Mouse (Mus musculus): ENCODE measurements around the gene Kcnip4. TPM values are rescaled to one million over a fixed set of nuclear protein-coding genes. Genes with fewer than 3 reads are reported as not detected.

Gene Kcnip4
- polyA plus RNA-seq (2015; fragmentation: Nextera tagmentation; extraction: Ambion mirVana), result 6.8 and 7.3 TPM in 2 replicates

DNA sequence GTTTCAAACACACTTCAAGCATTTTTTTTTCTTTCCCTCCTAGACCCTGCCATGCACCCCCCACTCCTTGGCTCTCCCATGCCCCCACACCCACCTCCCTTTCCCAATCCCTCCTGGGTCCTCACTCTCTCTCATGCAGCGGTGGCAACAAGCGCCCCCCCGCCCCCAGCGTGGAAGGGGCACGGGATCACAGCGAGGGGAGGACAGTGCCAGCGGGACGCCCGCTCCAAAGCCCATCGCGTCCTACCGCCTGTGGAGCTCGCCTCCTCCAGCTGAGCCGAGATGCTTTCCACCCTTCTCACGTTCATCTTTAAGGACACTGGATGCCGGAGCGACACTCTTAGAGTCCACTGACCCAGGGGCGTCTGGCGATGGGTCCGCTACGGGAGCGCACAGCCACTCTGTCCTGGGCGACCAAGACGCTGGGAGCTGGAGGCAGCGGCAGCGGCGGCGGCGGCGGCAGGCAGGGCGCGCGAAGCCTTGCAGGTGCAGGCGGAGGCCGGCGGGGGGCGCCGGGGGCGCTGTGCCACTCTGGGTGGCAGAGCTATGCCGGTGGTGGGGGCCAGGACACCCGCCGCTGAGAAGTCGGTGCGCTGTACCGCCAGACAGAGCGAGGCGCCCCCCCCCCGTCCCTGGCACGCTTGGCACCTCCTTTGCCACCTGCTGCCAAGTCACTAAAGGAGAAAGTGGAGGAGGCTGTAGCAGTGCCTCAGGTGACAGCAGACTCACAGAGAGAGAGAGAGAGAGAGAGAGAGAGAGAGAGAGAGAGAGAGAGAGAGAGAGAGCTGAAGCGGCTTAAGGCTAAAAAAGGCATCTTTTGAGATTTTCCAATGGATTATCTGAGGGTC, at the start of gene Kcnip4:
Gene Kcnip4 (minus strand): TSS at position 514 of the 848 bp plus-strand sequence.
- Histone ChIP-seq H3K27ac (no peak within 1 kb of the TSS), H3K9me3 (no peaks in the 10 kb centered on the region), H3K4me1 (replicated peaks) (0 out of 2 replicates have a peak, but pooled peaks cover 5% of the 10 kb centered on the region), H3K27me3 (peaks cover 20% of the 10 kb centered on the region), H3K4me2 (replicated peaks) (peak within 1 kb of the TSS; percentile 91), H3K4me3 (replicated peaks) (peak within 1 kb of the TSS; percentile 57), H3K36me3 (no peaks in the 10 kb centered on the region), H3K9ac (replicated peaks) (peak within 1 kb of the TSS; percentile 70)
- WGBS, result 2% methylated on average over 50 of the region's 50 CpGs
- peak; percentile 96 for ATAC-seq

DNA sequence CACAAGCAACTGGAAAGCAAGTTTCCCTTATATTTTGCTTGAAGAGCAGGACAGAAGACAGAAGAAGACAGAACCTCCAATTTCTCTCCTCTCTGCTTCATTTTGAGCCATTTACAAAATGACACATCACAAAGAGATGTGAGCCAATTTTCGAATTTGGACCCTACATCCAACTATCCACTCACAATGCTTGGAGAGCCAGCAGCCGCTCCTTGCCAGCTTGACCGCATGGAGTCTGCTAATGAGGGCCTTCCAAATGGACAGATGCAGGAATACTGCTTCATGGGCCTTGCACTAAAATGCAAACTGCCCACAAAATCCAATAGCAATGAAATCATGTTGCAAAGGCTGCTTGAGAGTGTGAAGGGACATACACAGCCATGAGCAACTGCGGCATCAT, 47.2 kb upstream of the Kcnip4 start:
- Histone ChIP-seq H3K4me3 (replicated peaks) (no peak overlapping the region), H3K27ac (no peak overlapping the region), H3K9ac (replicated peaks) (no peak overlapping the region), H3K27me3 (no peaks in the 10 kb centered on the region), H3K9me3 (no peaks in the 10 kb centered on the region), H3K4me1 (replicated peaks) (no peaks in the 10 kb centered on the region), H3K4me2 (replicated peaks) (no peak overlapping the region), H3K36me3 (no peaks in the 10 kb centered on the region)
- ATAC-seq, result no peak
- WGBS, result 83% methylated on average over 4 of the region's 4 CpGs

DNA sequence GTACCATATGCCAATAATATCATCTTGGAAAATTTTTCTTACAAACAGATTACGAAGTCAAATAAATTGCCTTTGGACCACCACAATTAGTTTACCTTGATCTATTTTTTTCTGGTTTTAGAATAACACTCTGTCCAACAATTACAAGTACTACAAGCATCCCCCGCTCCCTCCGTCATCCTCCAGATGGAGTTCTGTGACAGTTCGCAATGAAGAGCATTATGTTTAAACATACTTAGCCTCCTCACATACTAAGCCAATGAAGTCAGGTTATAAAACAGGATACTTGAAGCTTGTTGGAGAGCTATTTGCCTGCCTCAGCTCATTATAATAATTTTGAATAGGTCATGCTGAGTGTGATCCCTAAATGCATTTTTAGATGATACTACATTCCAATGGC, 39.0 kb upstream of the Kcnip4 start:
- no peaks in the 10 kb centered on the region for H3K27me3 ChIP-seq
- no peaks in the 10 kb centered on the region for H3K9me3 ChIP-seq
- no peaks in the 10 kb centered on the region for H3K36me3 ChIP-seq
- H3K27ac ChIP-seq, result no peak overlapping the region
- H3K4me3 ChIP-seq (replicated peaks), result no peak overlapping the region
- no peaks in the 10 kb centered on the region for H3K4me1 ChIP-seq (replicated peaks)
- 91% methylated on average over 4 of the region's 4 CpGs for WGBS
- no peak overlapping the region for H3K9ac ChIP-seq (replicated peaks)
- no peak overlapping the region for H3K4me2 ChIP-seq (replicated peaks)
- ATAC-seq, result no peak

DNA sequence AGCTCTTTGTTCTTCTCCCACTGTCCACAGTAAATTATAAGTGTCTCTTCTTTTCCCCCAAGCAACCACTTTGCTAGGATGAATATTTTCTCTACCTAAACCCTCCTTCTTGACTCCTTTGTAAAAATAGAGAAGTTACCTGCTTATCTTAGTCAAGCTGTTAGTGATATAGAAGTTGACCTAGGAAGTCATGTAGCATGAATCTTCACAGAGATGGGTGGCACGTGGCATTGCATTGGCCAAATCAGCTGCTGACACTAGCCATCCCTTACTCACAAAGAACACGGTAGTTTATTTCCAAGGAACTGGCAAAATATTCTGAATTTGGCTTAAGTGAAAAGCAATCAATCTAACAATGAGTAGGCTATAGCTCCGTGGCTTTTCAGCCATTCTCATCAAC, 32.7 kb upstream of the Kcnip4 start:
- ATAC-seq, result no peak
- no peaks in the 10 kb centered on the region for H3K27me3 ChIP-seq
- no peaks in the 10 kb centered on the region for H3K36me3 ChIP-seq
- H3K27ac ChIP-seq, result no peak overlapping the region
- H3K4me1 ChIP-seq (replicated peaks), result no peaks in the 10 kb centered on the region
- WGBS, result 83% methylated on average over 3 of the region's 3 CpGs
- H3K9ac ChIP-seq (replicated peaks), result no peak overlapping the region
- H3K4me3 ChIP-seq (replicated peaks), result no peak overlapping the region
- no peak overlapping the region for H3K4me2 ChIP-seq (replicated peaks)
- no peaks in the 10 kb centered on the region for H3K9me3 ChIP-seq

DNA sequence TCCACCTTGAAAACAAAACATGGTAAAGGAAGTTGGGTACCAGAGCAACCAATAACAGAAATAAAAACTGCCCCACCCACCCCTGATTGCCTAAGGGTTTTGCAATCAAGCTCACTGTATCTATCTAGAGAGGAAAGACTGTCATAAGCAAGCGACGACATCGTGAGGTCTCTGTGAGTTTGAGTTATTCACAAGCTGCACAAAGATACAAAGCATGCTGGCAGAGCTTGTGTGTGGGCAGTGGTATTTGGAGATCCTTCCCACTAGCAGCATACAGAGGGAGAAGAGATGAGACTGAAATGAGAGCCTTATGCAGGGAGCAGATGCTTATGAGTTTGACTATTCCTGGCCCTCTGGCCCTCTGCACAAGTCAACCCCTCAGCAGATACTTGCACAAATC, 23.2 kb upstream of the Kcnip4 start:
- H3K36me3 ChIP-seq, result no peaks in the 10 kb centered on the region
- no peak overlapping the region for H3K4me3 ChIP-seq (replicated peaks)
- no peaks in the 10 kb centered on the region for H3K4me1 ChIP-seq (replicated peaks)
- no peaks in the 10 kb centered on the region for H3K27me3 ChIP-seq
- H3K9me3 ChIP-seq, result no peaks in the 10 kb centered on the region
- H3K9ac ChIP-seq (replicated peaks), result no peak overlapping the region
- ATAC-seq, result no peak
- no peak overlapping the region for H3K27ac ChIP-seq
- WGBS, result 92% methylated on average over 3 of the region's 3 CpGs
- H3K4me2 ChIP-seq (replicated peaks), result no peak overlapping the region

DNA sequence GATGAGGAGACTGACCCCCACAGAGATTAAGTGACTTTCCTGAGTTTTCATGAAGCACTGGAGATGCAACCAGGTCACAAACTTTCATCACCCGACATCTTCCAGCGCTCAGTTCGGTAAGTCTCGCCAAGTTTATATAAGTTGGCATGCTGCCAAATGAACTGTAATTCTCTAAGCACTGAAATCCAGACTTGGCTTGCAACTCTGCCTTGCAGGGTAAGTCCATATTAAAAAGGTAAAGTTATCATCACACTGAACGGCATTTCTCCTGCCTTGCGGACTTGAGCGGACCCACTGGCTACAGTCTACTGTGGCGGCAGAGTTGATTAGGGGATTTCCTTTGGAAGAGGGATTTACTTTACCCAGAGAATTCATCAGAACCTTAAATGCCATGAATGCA, 4.7 kb upstream of the Kcnip4 start:
- Histone ChIP-seq H3K4me3 (replicated peaks) (no peak overlapping the region), H3K9ac (replicated peaks) (no peak overlapping the region), H3K27ac (no peak overlapping the region), H3K4me1 (replicated peaks) (no peaks in the 10 kb centered on the region), H3K36me3 (no peaks in the 10 kb centered on the region), H3K27me3 (0 out of 2 replicates have a peak, but pooled peaks cover 4% of the 10 kb centered on the region), H3K4me2 (replicated peaks) (no peak overlapping the region), H3K9me3 (no peaks in the 10 kb centered on the region)
- WGBS, result 84% methylated on average over 8 of the region's 8 CpGs
- ATAC-seq, result no peak

DNA sequence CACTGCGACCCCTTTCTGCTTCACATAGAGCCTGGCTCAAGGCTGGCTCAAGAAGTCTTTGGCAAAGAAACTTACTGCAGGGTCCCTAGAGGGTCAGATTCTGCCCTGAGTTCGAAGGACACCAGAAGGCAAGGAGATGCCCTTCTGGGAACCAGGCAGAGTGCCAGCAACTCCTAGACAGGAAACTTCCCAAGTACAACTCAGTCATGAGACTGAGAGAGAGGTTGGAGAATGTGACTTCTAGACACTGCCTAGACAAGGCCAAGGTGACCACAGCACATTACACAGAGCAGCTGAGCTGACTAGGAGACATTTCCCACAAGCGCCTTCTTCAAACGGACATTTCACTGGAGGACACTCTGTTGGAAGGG, 520 bp upstream of the Kcnip4 start:
- no peaks in the 10 kb centered on the region for H3K9me3 ChIP-seq
- no peaks in the 10 kb centered on the region for H3K36me3 ChIP-seq
- peak overlapping the region; percentile 91 for H3K4me2 ChIP-seq (replicated peaks)
- no peak overlapping the region for H3K9ac ChIP-seq (replicated peaks)
- H3K27me3 ChIP-seq, result peaks cover 20% of the 10 kb centered on the region
- H3K4me3 ChIP-seq (replicated peaks), result peak overlapping the region; percentile 57; the same call in 1 of the 2 replicates
- 0 out of 2 replicates have a peak, but pooled peaks cover 5% of the 10 kb centered on the region for H3K4me1 ChIP-seq (replicated peaks)
- WGBS, result 66% methylated on average over 4 of the region's 4 CpGs
- no peak overlapping the region for H3K27ac ChIP-seq
- ATAC-seq, result peak; percentile 46

DNA sequence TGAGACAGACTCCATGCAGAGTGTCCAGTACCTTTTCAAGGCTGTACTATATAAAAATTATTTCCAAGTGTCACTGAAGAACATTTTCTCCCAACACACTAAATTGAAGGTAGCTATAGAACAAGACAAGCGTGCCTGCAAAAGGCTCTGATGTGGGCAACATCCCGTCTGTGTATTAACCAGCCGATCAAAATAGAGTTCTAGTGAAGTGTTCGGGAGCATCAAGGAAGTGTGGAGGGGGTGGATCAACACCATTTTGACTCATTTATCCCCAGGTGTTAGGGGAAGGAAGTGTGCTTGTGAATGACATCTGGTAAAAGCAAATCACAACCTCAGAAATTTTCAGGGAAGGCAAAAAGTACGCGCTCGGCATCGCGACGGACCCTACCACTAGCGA, 712 bp downstream of the Kcnip4 start:
- H3K4me3 ChIP-seq (replicated peaks), result peak overlapping the region; percentile 57
- ATAC-seq, result peak; percentile 27; the same call in 1 of the 2 replicates
- WGBS, result 5% methylated on average over 11 of the region's 11 CpGs

DNA sequence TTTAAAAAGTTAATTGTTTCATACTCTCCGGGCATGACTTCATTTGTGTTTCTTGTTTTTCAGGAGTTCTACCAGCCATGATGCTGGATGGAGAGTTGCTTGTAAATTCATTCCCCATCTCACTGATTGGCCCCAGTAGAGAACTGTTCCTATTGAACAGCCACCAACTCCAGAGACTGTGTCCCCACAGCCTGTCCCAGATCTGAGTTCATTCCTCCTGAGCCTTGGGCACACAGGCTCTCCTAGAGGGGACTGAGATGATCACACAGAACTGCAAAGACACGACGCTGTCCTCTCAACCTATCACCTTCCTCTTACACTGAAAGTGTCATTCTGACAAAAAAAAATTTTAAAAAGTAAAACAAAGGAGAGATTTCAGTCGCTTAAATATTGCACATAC, 1.7 kb downstream of the Kcnip4 start:
- Histone ChIP-seq H3K4me3 (replicated peaks) (no peak overlapping the region), H3K4me1 (replicated peaks) (0 out of 2 replicates have a peak, but pooled peaks cover 5% of the 10 kb centered on the region), H3K27ac (no peak overlapping the region), H3K27me3 (peaks cover 20% of the 10 kb centered on the region), H3K36me3 (no peaks in the 10 kb centered on the region), H3K9me3 (no peaks in the 10 kb centered on the region), H3K9ac (replicated peaks) (no peak overlapping the region), H3K4me2 (replicated peaks) (no peak overlapping the region)
- no peak for ATAC-seq
- WGBS, result 72% methylated on average over 4 of the region's 4 CpGs

More for the DNA sequence above, 712 bp downstream of the Kcnip4 start:
- Histone ChIP-seq H3K4me1 (replicated peaks) (0 out of 2 replicates have a peak, but pooled peaks cover 5% of the 10 kb centered on the region), H3K27ac (no peak overlapping the region), H3K4me2 (replicated peaks) (peak overlapping the region; percentile 91), H3K9ac (replicated peaks) (peak overlapping the region; percentile 70), H3K9me3 (no peaks in the 10 kb centered on the region), H3K36me3 (no peaks in the 10 kb centered on the region), H3K27me3 (peaks cover 20% of the 10 kb centered on the region)

DNA sequence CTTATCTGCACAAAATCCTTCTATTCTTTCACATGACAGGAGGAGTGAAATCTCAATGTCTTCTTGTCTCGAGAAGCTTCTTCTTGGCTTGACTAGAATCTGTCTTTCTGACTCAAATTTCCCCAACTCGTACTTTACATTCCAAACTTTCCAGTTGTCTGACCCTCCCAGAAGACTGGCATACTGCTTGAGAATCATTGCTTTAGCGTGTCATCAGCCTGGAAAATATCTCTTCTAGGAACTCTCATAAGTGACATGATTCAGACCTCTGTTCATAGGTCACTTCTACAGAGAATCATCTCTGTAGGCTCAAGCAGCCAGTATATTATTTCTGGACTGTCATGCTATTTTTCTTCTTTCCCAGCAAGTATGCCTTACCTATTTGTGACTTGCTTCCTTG, 26.0 kb downstream of the Kcnip4 start:
- whole genome bisulfite sequencing, result 82% methylated on average over 3 of the region's 3 CpGs
- no peak for ATAC-seq

DNA sequence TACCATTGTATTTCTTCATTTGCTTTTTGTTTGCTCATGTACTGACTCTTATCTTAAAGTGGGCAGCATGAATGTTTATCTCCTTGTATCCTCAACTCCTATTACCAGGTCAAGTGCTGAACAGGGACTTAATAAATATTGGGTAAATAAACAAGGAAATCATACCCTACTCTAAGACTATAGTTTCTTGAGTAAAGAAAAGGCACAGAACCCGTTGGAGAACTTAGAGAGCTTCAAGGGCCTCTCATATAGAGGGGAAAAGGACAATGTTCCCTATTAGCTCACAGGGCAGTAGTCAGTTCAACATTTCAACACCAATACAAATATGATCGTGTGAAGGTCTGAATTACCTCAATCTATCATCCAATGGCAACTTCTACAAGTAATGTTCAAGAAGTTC, 37.4 kb downstream of the Kcnip4 start:
- 74% methylated on average over 2 of the region's 2 CpGs for WGBS
- H3K4me1 ChIP-seq (replicated peaks), result no peaks in the 10 kb centered on the region

More for the DNA sequence above, 26.0 kb downstream of the Kcnip4 start:
- Histone ChIP-seq H3K4me2 (replicated peaks) (no peak overlapping the region), H3K4me3 (replicated peaks) (no peak overlapping the region), H3K36me3 (no peaks in the 10 kb centered on the region), H3K9ac (replicated peaks) (no peak overlapping the region), H3K27me3 (no peaks in the 10 kb centered on the region), H3K9me3 (no peaks in the 10 kb centered on the region), H3K27ac (no peak overlapping the region), H3K4me1 (replicated peaks) (no peaks in the 10 kb centered on the region)

DNA sequence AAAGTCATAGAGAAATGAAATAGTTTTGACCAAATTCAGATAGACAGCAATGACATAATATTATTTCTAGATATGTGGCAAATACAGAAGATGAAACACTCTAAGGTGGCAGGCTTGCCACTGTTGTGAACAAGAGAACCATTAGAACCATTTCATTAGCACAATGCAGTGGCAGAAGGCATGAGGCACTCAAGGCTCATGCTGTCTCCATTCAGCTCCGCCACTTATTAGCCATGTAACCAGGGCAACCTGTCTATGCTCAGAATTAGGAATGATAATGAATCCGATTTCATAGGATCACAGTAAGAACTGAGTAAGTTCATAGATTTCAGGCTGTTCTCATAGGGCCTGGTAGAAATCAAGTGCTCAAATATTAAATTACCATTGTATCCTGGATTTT, 54.0 kb downstream of the Kcnip4 start:
- Histone ChIP-seq H3K27me3 (no peaks in the 10 kb centered on the region), H3K9me3 (no peaks in the 10 kb centered on the region), H3K27ac (no peak overlapping the region), H3K4me2 (replicated peaks) (no peak overlapping the region), H3K4me1 (replicated peaks) (no peaks in the 10 kb centered on the region), H3K4me3 (replicated peaks) (no peak overlapping the region), H3K36me3 (no peaks in the 10 kb centered on the region), H3K9ac (replicated peaks) (no peak overlapping the region)
- 62% methylated on average over 2 of the region's 2 CpGs for WGBS
- ATAC-seq, result peak; percentile 63

More for the DNA sequence above, 37.4 kb downstream of the Kcnip4 start:
- H3K36me3 ChIP-seq, result no peaks in the 10 kb centered on the region
- no peak overlapping the region for H3K4me3 ChIP-seq (replicated peaks)
- no peaks in the 10 kb centered on the region for H3K27me3 ChIP-seq
- no peak overlapping the region for H3K27ac ChIP-seq
- H3K9me3 ChIP-seq, result no peaks in the 10 kb centered on the region
- ATAC-seq, result no peak
- H3K4me2 ChIP-seq (replicated peaks), result no peak overlapping the region
- H3K9ac ChIP-seq (replicated peaks), result no peak overlapping the region
